Mouse (Mus musculus) left cerebral cortex, postnatal 25 days (tissue): ENCODE data around the gene Tmem176b. TPM values are rescaled to one million over a fixed set of nuclear protein-coding genes. Genes with fewer than 3 reads are reported as not detected.

Source experiments
- DNase-seq, 2 experiments: peaks; one replicate each; pipeline ENCODE4 v3.0.0; 2022; ENCODE audit warnings: low spot score in 2 of 2, mixed read lengths in 1 of 2
- intact Hi-C: fragments of 180-260 bp; cut with DNase I; formaldehyde crosslinking; loops from one replicate; pipeline ENCODE4 v1.15.1; 2025
- total RNA-seq, 2 experiments: library from RNA; stranded (reverse); gene quantifications; 2 replicates each; pipeline ENCODE4 v1.2.3; 2021

Tmem176b gene
- total RNA-seq, 2 experiments from 2014 or later = 53.7 to 57.9 TPM

DNA sequence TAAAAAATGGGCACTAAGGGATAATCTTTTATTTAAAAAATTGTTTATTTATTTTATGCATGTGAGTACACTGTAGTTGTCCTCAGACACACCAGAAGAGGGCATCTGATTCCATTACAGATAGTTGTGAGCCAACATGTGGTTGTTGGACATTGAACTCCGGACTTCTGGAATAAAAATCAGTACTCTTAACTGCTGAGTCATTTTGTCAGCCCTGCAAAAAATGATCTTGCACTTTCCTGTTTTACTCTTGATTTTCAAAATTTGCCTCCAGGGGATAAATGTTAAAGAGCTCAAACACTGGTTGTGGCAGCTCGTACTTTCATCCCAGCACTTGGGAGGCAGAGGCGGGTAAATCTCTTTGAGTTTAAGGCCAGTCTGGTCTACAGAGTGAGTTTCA, 34.5 kb downstream of the Tmem176b start:
- intact Hi-C loops = no loop called here

DNA sequence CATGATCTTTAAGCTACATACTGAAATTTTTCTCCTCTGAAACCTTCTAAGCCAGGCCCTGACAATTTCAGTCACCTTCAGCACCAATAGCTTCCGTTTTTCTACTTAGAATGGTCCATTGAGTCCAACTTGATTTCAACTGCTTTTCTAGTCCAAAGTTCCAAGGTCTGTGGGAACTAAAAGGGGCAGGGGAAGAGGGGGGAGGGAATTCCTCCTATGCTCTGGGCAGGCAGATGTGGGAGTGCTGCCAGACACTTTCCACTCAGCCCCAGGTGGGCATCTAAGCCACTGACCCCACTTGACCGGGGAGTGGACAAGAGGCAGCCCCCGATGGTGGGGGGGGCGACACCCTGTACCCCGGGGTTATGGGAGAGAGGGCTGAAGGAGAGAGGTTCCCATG, 37.0 kb downstream of the Tmem176b start:
- DNase-seq = no peak

More for the DNA sequence above, 34.5 kb downstream of the Tmem176b start:
- no peak for DNase-seq

DNA sequence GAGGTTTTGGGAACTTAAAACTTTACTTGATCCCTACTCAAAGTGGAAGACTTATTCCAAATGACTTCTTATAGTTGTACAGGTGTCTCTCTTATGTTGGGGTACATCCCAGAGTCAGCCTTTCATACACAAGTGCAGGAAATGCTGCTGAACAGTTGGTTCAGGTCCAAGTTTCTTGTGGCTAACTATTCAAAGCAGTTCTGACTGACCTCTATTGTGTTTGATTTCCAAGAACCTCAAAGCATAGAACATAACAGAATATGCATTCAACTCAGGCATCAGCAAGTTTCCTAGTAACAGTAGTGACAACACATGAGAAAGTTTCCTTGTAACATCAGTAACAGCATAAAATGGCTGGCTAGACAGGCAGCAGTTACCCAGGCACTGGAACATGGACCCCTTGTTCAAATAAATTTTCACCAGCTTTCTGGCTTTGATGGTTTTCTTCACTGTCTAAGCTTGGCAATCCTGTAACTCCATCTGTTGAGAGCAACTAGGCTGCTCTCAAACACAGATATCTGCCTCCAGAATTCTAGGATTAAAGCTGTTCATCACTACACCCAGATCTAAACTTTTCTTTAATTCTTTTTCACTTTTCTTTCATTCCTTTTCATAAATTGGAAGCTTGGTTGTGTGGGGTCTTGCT, 37.8 kb downstream of the Tmem176b start:
- intact Hi-C loops = no loop called here
- no peak for DNase-seq

More for the DNA sequence above, 37.0 kb downstream of the Tmem176b start:
- intact Hi-C loops = no loop called here

GRCm38 (mm10) chr6:48801897-48802296, 39.4 kb downstream of the Tmem176b start:
- intact Hi-C loops = no loop called here
- no peak for DNase-seq

- intact Hi-C loops = loop anchor here (10.0 kb wide), 1 partner anchor 613 kb away; no protein-coding TSS in a partner anchor
- DNase-seq = no peak
These were observed 53.4 kb downstream of the Tmem176b start for GRCm38 (mm10) chr6:48787867-48788266.

DNA sequence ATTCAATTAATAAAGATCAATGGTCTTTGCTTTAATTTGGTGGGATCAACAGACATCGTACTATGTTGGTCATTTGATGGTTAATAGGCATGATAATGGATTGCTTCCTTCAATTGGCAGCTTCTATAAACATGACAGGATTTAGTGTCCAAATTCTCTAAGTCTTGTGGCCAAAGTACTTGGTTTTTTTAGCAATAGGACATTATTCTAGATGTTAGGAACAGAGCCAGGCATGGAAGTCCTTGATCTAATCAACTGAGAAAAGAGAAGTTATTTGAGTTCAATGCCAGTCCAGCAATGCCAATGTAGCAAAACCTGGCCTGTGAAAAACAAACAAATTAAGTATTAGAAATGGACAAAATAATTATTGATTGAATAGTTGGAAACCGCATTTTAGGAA, 55.7 kb downstream of the Tmem176b start:
- no peak for DNase-seq
- intact Hi-C loops = loop anchor here (10.0 kb wide), 1 partner anchor 611 kb away; no protein-coding TSS in a partner anchor

GRCm38 (mm10) chr6:48785189-48785588, 56.1 kb downstream of the Tmem176b start:
- DNase-seq = no peak
- intact Hi-C loops = loop anchor here (10.0 kb wide), 1 partner anchor 610 kb away; no protein-coding TSS in a partner anchor

DNA sequence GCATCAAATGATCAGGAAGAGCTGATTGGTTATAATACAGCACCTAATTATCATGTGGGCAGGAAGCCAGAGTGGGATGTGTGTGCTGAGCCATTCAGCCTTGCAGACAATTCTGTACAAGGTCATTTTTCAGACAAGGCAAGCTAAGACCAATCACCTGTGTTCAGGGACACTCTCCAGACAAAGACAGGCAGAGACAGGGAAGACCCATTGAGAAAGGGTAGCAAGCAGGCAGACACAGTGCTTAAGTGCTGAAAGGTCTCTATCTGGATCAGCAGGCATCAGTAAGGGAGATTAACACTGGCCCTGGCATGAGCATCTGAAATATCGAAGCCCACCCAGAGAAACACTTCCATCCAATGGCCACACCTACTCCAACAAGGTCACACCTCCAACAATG, 56.9 kb downstream of the Tmem176b start:
- DNase-seq = no peak
- intact Hi-C loops = loop anchor here (10.0 kb wide), 1 partner anchor 610 kb away; no protein-coding TSS in a partner anchor

Other genes with a start within 250 kb of the Tmem176b start
- 10 to 100 TPM; 46.6 to 53.2 TPM for gene Repin1, start 247.6 kb downstream of the Tmem176b start, total RNA-seq
- gene Gm44965, start 247.6 kb downstream of the Tmem176b start, total RNA-seq = not detected
- gene Zfp775, start 239.4 kb downstream of the Tmem176b start, total RNA-seq = 1 to 10 TPM; 5.0 to 7.2 TPM
- gene AI854703, start 214.7 kb downstream of the Tmem176b start, total RNA-seq = 10 to 100 TPM; 15.0 to 17.2 TPM
- gene Gimap8, start 194.3 kb downstream of the Tmem176b start, total RNA-seq = 1 to 10 TPM in 1 of 2 experiments, under 1 TPM in 1; 0.46 to 1.2 TPM
- under 1 TPM in 1 of 2 experiments, not detected in 1; 0.69 TPM for gene Gimap9, start 165.4 kb downstream of the Tmem176b start, total RNA-seq
- gene Gimap4, start 156.9 kb downstream of the Tmem176b start, total RNA-seq = under 1 TPM; 0.32 to 0.46 TPM
- 1 to 10 TPM; 5.6 to 6.0 TPM for gene Gimap6, start 133.3 kb downstream of the Tmem176b start, total RNA-seq
- 1 to 10 TPM; 1.7 to 2.3 TPM for gene Gm28053, start 122.9 kb downstream of the Tmem176b start, total RNA-seq
- not detected for gene Gimap7, start 122.9 kb downstream of the Tmem176b start, total RNA-seq
- gene Gimap1, start 102.4 kb downstream of the Tmem176b start, total RNA-seq = 1 to 10 TPM; 2.0 to 2.8 TPM
- 1 to 10 TPM; 1.1 to 2.0 TPM for gene Gimap5, start 95.3 kb downstream of the Tmem176b start, total RNA-seq
- gene Gimap3, start 70.6 kb downstream of the Tmem176b start, total RNA-seq = not detected
- gene Tmem176a, start 577 bp downstream of the Tmem176b start, total RNA-seq = 10 to 100 TPM; 30.2 to 34.9 TPM
- gene Aoc1, start 31.4 kb upstream of the Tmem176b start, total RNA-seq = not detected
- not detected for gene 1600015I10Rik, start 88.4 kb upstream of the Tmem176b start, total RNA-seq
- not detected for gene Doxl2, start 133.5 kb upstream of the Tmem176b start, total RNA-seq
- not detected for gene Svs1, start 145.4 kb upstream of the Tmem176b start, total RNA-seq
- 1 to 10 TPM; 1.3 to 1.7 TPM for gene Gpnmb, start 195.1 kb upstream of the Tmem176b start, total RNA-seq
- 10 to 100 TPM; 26.1 to 27.3 TPM for gene Malsu1, start 232.3 kb upstream of the Tmem176b start, total RNA-seq